Mouse (Mus musculus): ENCODE measurements at regions not wholly inside any gene's neighbourhood (a gene's known extent, or its start where the extent isn't known, plus 50 kb on each side); places are given as distances from the start of the nearest gene placed in this dataset.

GRCm38 (mm10) chr6:93422906-93423305, 479.6 kb upstream of the Adamts9 start:
- DNase-seq (ENCODE audit: extremely low read depth): no peak
- Histone ChIP-seq H3K79me2 (replicated peaks; ENCODE audit: control insufficient read depth, extremely low read depth, insufficient read depth, poor library complexity, severe bottlenecking) (no peaks in the 10 kb centered on the region), H3K27me3 (replicated peaks) (no peaks in the 10 kb centered on the region), H3K4me1 (ENCODE audit: control insufficient read depth in 1 of 2, insufficient read depth in 2 of 2) (no peaks in the 10 kb centered on the region), H3K27ac (ENCODE audit: insufficient read depth, low read depth) (no peak overlapping the region), H3K4me2 (ENCODE audit: insufficient read depth, low read depth, poor library complexity, severe bottlenecking) (no peak overlapping the region), H3K4me3 (replicated peaks in 1 of 3; ENCODE audit: low read depth in 2 of 3, low read length in 2 of 3, poor library complexity in 1 of 3) (no peak overlapping the region), H3K9ac (ENCODE audit: insufficient read depth, low read depth) (no peak overlapping the region), H3K9me3 (replicated peaks; ENCODE audit: low read length) (peaks cover 64% of the 10 kb centered on the region), H3K36me3 (replicated peaks in 1 of 2; ENCODE audit: control insufficient read depth in 1 of 2, insufficient read depth in 1 of 2, low read length in 1 of 2) (no peaks in the 10 kb centered on the region)
- dilution Hi-C loops (cut with MboI; ENCODE audit: extremely low pct_ligation_motif_present, extremely low pct_unique_long_range_greater_than_20kb, low sequenced_read_pairs): no loop called here
- in situ Hi-C loops (cut with MboI; ENCODE audit: low pct_ligation_motif_present, low pct_unique_long_range_greater_than_20kb, low sequenced_read_pairs): no loop called here
- TF ChIP-seq SIN3A (IDR thresholded peaks at IDR 0.05; ENCODE audit: low read length): no peak
- TF ChIP-seq ELF1 (IDR thresholded peaks at IDR 0.05; ENCODE audit: low read depth, low read length): no peak
- no peak for TF ChIP-seq POLR2A (IDR thresholded peaks at IDR 0.05; ENCODE audit: low read depth, low read length)
- TF ChIP-seq MEF2A (IDR thresholded peaks at IDR 0.05; ENCODE audit: borderline replicate concordance, low read depth, low read length): no peak
- TF ChIP-seq BHLHE40 (IDR thresholded peaks at IDR 0.05; ENCODE audit: low read depth, low read length): no peak
- no peak for TF ChIP-seq PAX5 (IDR thresholded peaks at IDR 0.05; ENCODE audit: low read length)
- TF ChIP-seq POLR2AphosphoS2 (IDR thresholded peaks at IDR 0.05; ENCODE audit: low read depth, low read length): no peak
- TF ChIP-seq KAT2A (IDR thresholded peaks at IDR 0.05; ENCODE audit: insufficient replicate concordance, low read length): no peak
- TF ChIP-seq GABPA (IDR thresholded peaks at IDR 0.05; ENCODE audit: insufficient replicate concordance, low read depth, low read length): no peak
- TF ChIP-seq ZC3H11A (IDR thresholded peaks at IDR 0.05; ENCODE audit: low read depth, low read length): no peak
- no peak for TF ChIP-seq ZMIZ1 (IDR thresholded peaks at IDR 0.05; ENCODE audit: low read depth, low read length)
- TF ChIP-seq EP300 (IDR thresholded peaks at IDR 0.05; ENCODE audit: low read length): no peak
- no peak for TF ChIP-seq MXI1 (IDR thresholded peaks at IDR 0.05; ENCODE audit: low read depth, low read length)
- TF ChIP-seq MYC (IDR thresholded peaks at IDR 0.05; ENCODE audit: low read depth, low read length): no peak
- TF ChIP-seq CHD2 (IDR thresholded peaks at IDR 0.05; ENCODE audit: low read length): no peak
- no peak for TF ChIP-seq IRF4 (IDR thresholded peaks at IDR 0.05; ENCODE audit: low read depth, low read length)
- TF ChIP-seq JUN (IDR thresholded peaks at IDR 0.05; ENCODE audit: insufficient read depth, low read depth, low read length): no peak
- TF ChIP-seq TBP (conservative IDR thresholded peaks at IDR 0.05; ENCODE audit: low read depth, low read length): no peak
- no peak for TF ChIP-seq UBTF (IDR thresholded peaks at IDR 0.05; ENCODE audit: low read depth, low read length)
- no peak for TF ChIP-seq ZKSCAN1 (IDR thresholded peaks at IDR 0.05; ENCODE audit: borderline replicate concordance, low read depth, low read length)

GRCm38 (mm10) chr6:93422253-93422652, 479.0 kb upstream of the Adamts9 start:
- H3K4me1 ChIP-seq (ENCODE audit: control insufficient read depth in 1 of 2, insufficient read depth in 2 of 2): no peaks in the 10 kb centered on the region
- H3K27ac ChIP-seq (ENCODE audit: insufficient read depth, low read depth): no peak overlapping the region
- no peak overlapping the region for H3K4me2 ChIP-seq (ENCODE audit: insufficient read depth, low read depth, poor library complexity, severe bottlenecking)
- H3K79me2 ChIP-seq (replicated peaks; ENCODE audit: control insufficient read depth, extremely low read depth, insufficient read depth, poor library complexity, severe bottlenecking): no peaks in the 10 kb centered on the region
- H3K27me3 ChIP-seq (replicated peaks): no peaks in the 10 kb centered on the region
- H3K9me3 ChIP-seq (replicated peaks; ENCODE audit: low read length): peaks cover 70% of the 10 kb centered on the region
- H3K9ac ChIP-seq (ENCODE audit: insufficient read depth, low read depth): no peak overlapping the region
- in situ Hi-C loops (cut with MboI; ENCODE audit: low pct_ligation_motif_present, low pct_unique_long_range_greater_than_20kb, low sequenced_read_pairs) (no loop called here), dilution Hi-C loops (cut with MboI; ENCODE audit: extremely low pct_ligation_motif_present, extremely low pct_unique_long_range_greater_than_20kb, low sequenced_read_pairs) (no loop called here)
- H3K36me3 ChIP-seq (replicated peaks in 1 of 2; ENCODE audit: control insufficient read depth in 1 of 2, insufficient read depth in 1 of 2, low read length in 1 of 2): no peaks in the 10 kb centered on the region
- no peak overlapping the region for H3K4me3 ChIP-seq (replicated peaks in 1 of 3; ENCODE audit: low read depth in 2 of 3, low read length in 2 of 3, poor library complexity in 1 of 3)
- TF ChIP-seq MEF2A (IDR thresholded peaks at IDR 0.05; ENCODE audit: borderline replicate concordance, low read depth, low read length) (no peak), TCF12 (IDR thresholded peaks at IDR 0.05; ENCODE audit: low read depth, low read length) (no peak), ELF1 (IDR thresholded peaks at IDR 0.05; ENCODE audit: low read depth, low read length) (no peak), MAFK (IDR thresholded peaks at IDR 0.05; ENCODE audit: insufficient replicate concordance, low read length) (no peak), MYC (IDR thresholded peaks at IDR 0.05; ENCODE audit: low read depth, low read length) (no peak), CHD1 (IDR thresholded peaks at IDR 0.05; ENCODE audit: low read depth, low read length) (no peak), E2F4 (IDR thresholded peaks at IDR 0.05; ENCODE audit: insufficient replicate concordance, low read depth, low read length) (no peak), RCOR1 (conservative IDR thresholded peaks at IDR 0.05; ENCODE audit: low read depth, low read length) (no peak), ZMIZ1 (IDR thresholded peaks at IDR 0.05; ENCODE audit: low read depth, low read length) (no peak), NELFE (IDR thresholded peaks at IDR 0.05; ENCODE audit: low read depth, low read length) (no peak), CTCF (conservative IDR thresholded peaks at IDR 0.05 in 1 of 2, IDR thresholded peaks at IDR 0.05 in 1 of 2; ENCODE audit: low read depth in 2 of 2, low read length in 2 of 2) (no peak), BHLHE40 (IDR thresholded peaks at IDR 0.05; ENCODE audit: low read depth, low read length) (no peak), ETS1 (conservative IDR thresholded peaks at IDR 0.05; ENCODE audit: low read depth, low read length) (no peak), RAD21 (IDR thresholded peaks at IDR 0.05; ENCODE audit: low read depth, low read length) (no peak), CHD2 (IDR thresholded peaks at IDR 0.05; ENCODE audit: low read length) (no peak)
- no peak for DNase-seq (ENCODE audit: extremely low read depth)
